Mouse (Mus musculus): ENCODE measurements around the gene Frem1.

DNA sequence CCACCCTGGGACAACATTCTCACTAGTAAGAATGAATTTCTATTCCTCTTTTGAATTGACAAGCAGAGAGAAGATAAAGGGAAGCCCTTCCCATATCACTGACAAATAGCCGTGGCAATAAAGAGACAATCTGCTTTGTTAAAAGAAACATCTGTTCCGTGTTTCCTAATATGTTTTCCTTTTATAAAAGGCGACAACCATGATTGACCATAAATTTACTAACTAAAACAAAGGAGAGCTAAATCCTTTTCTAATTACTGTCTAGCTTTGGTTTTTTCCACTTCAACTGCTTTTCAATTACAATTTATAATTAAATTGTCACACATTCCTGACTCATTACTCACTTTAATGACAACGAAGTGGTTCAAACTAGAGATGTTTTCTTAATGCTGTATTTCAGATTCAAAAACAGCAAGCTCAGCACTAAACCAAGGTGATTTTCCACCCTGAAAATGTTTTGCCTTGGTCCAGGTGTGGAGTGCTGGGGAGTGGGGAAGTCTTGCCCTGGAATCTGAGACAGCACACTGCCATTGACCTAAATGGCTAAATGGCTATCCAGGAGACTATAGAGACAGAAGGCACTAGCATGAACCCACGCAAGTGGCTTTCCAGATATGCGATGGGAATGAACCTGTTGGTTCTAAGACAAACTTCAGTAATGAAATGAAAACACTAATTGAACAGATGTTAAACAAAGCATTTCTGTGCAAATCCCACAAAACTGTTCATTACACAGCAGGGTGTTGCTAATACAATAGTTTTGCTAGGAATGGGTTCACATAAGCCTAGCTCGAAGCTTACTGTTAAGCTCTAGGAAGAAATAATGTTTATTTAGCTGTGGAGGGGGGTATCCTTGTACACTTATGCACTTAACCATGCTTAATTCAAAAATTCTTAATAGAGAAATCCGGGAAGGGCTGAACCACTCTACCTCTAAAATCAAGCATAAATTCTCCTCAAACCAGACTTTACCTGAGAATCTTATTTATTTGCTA lies 33.7 kb downstream of the Frem1 start:
- TF ChIP-seq CTCF (IDR thresholded peaks at IDR 0.05) (no peak), EP300 (IDR thresholded peaks at IDR 0.05) (0 out of 2 replicates have a peak, but pooled peaks have one; percentile 42)

Data from lung, postnatal 0 days (tissue).